Mouse (Mus musculus) embryonic facial prominence, embryonic 10.5 days (tissue): Measurements from ENCODE around the gene Slx1b. TPM values are rescaled to one million over a fixed set of nuclear protein-coding genes. Genes with fewer than 3 reads are reported as not detected.
"Not testable (repeated sequence)": the region's sequence is repeated elsewhere in the genome, so short reads cannot be mapped to it uniquely, and the experiment has no call there.

Experiments used
- DNase-seq: peaks from one replicate; pipeline ENCODE4 v3.0.0-alpha.2; 2017; ENCODE audit warnings: low spot score
- H3K27ac ChIP-seq: fragments of 300-500 bp; sonication (generic); replicated peaks from 2 replicates; pipeline ENCODE4 v1.5.1; 2016; ENCODE audit warnings: mild to moderate bottlenecking
- H3K27me3 ChIP-seq: fragments of 300-500 bp; sonication (generic); replicated peaks from 2 replicates; pipeline ENCODE4 v1.6.1; 2016; ENCODE audit warnings: low read depth, mild to moderate bottlenecking; ENCODE audit not compliant: poor library complexity, severe bottlenecking
- H3K36me3 ChIP-seq: fragments of 300-500 bp; sonication (generic); replicated peaks from 2 replicates; pipeline ENCODE4 v1.6.1; 2016; ENCODE audit warnings: mild to moderate bottlenecking, moderate library complexity
- H3K4me1 ChIP-seq: fragments of 300-500 bp; sonication (generic); 2 replicates; pipeline ENCODE4 v1.6.1; 2016
- H3K4me3 ChIP-seq: fragments of 300-500 bp; sonication (generic); 2 replicates; pipeline ENCODE4 v1.5.1; 2016; ENCODE audit warnings: mild to moderate bottlenecking, moderate library complexity
- H3K9me3 ChIP-seq: fragments of 300-500 bp; sonication (generic); 2 replicates; pipeline ENCODE4 v1.6.1; 2016; ENCODE audit warnings: mild to moderate bottlenecking
- WGBS: fragments of 180-500 bp; shearing (Covaris S2); methylation state at CpG from one replicate; pipeline ENCODE4 v1.1.7; 2016; 5-methylcytosine and 5-hydroxymethylcytosine counted together
- polyA plus RNA-seq: library from polyadenylated mRNA; unstranded; fragments of >200 nt; fragmentation: Nextera tagmentation; extraction: Ambion mirVana; gene quantifications from 2 replicates; pipeline ENCODE4 v1.2.1, GENCODE M21; 2016

Gene Slx1b
- polyA plus RNA-seq, 1 experiment from 2014 or later: 14.4 TPM

DNA sequence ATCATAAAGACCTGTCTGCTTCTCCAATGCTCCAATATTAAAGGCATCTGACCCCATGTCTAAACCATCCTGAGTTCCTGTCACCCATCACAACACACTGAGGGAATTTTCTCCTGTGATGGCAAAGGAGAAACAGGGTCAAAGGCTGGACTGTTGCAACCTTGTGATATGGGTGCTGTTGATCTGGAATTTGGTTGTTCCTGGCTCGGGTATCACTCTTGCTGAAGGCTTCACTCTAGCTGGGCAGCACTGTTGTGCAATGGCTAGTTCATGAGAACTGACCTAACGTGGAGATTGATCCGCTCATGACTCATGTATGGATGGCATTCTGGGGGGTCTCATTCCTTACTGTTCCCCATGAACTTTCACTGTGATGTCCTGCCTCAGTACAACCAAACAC lies 6.6 kb downstream of the Slx1b start:
- 80% methylated on average over 3 of the region's 3 CpGs for WGBS
- Histone ChIP-seq H3K9me3 (no peaks in the 10 kb centered on the region), H3K4me1 (peaks cover 6% of the 10 kb centered on the region; the same call in 1 of the 2 replicates), H3K27me3 (no peaks in the 10 kb centered on the region), H3K27ac (no peak overlapping the region), H3K4me3 (no peak overlapping the region), H3K36me3 (peaks cover 34% of the 10 kb centered on the region)
- DNase-seq: no peak

DNA sequence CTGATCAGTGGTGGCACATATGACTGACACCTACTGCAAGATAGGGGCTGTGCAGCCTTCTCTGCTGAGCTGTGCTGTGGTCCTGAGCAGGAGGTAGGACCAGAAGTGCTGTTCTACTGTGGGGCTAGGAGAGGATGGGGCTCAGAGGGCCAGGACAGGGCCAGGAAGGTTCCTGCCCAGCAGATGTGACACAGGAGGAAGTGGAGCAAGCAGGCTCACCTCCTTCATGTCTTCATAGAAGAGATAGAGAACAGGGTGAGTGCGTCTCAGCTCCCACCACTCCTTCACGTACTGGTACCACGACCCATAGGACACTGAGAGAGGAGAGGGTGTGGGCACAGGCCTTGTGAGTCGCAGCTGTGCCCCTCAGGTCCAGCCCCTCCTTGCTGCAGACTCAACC lies 7.4 kb downstream of the Slx1b start:
- WGBS: 88% methylated on average over 4 of the region's 4 CpGs
- not testable (repeated sequence) for H3K27me3 ChIP-seq, H3K9me3 ChIP-seq, H3K4me1 ChIP-seq, DNase-seq, H3K4me3 ChIP-seq, H3K27ac ChIP-seq
- peaks cover 34% of the 10 kb centered on the region for H3K36me3 ChIP-seq

DNA sequence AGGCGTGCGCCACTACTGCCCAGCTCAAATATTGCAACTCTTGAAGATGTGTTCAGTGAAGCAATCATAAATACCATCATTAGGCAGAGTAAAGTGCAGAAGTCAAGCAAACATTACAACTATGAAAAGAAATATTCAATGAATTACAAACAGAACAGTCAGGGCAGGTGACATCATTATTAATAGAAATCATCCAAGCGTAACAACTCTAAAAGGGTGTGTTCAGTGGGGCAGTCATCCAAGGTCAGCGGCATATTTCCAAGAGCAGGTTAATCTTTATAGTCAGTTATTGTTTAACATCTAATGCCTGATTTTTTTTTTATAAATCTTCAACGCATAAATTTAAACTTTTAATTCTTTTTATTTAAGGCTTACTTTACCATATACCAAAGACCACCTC lies 14.4 kb downstream of the Slx1b start:
- WGBS: 97% methylated on average over 5 of the region's 5 CpGs

DNA sequence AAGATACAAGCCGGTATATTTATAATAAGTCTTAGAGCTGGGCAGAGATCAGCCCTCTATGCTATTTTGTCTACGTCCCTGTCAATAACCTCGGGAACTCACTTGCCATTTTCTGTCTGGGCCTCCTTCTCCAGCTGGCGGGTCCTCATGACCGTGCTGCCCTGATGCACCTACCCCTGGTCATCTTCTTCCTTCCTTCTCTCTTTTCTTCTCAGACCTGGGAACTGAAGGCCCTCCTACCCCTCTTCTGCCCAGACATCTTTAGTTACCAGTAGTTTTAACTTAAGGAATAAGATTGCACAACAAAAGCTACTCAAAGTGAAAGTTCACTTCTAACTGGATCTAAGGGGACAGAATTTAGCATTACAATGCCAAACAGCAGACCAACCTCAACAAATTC lies 15.9 kb downstream of the Slx1b start:
- H3K27me3 ChIP-seq: no peaks in the 10 kb centered on the region
- DNase-seq: no peak
- no peaks in the 10 kb centered on the region for H3K4me1 ChIP-seq
- H3K9me3 ChIP-seq: no peaks in the 10 kb centered on the region
- H3K4me3 ChIP-seq: no peak overlapping the region
- no peak overlapping the region for H3K27ac ChIP-seq
- peaks cover 40% of the 10 kb centered on the region for H3K36me3 ChIP-seq
- WGBS: 91% methylated on average over 5 of the region's 5 CpGs

More for the DNA sequence above, 14.4 kb downstream of the Slx1b start:
- Histone ChIP-seq H3K36me3 (peaks cover 27% of the 10 kb centered on the region), H3K4me1 (no peaks in the 10 kb centered on the region), H3K4me3 (no peak overlapping the region), H3K27ac (no peak overlapping the region), H3K9me3 (no peaks in the 10 kb centered on the region), H3K27me3 (no peaks in the 10 kb centered on the region)
- DNase-seq: no peak

DNA sequence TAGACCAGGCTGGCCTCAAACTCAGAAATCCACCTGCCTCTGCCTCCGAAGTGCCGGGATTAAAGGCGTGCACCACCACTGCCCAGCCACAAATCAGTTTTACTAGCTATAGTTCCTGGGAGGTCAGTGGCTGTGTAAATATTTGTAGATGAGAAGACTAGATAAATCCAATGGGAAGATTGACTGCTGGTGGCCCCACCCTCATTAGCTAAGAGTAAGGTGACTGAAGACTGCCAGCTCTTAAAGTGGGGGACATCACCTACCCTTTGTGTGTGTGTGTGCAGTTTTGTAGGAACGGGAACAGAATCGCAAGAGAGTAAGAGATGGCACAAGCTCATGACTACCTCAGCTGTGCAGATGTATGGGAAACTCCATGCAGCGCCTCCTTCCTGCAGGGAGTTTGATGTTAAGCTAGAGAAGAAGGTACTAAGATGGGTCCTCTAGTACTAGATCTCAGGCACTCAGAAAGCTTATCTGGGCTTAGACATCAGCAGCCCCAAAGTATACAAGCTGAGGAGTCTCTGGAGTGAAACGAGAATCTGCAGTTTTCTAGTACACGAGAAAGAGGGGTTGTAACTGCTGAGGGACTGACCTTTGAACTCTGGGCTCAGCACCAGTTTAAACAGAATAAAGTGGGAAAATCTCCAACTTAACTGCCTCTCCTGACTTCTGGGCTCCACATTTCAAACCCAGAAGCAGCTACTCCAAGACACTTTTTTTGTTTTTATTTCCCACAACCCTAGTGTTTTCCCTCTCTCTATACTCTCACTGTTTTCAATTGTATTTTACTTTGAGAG lies 16.8 kb downstream of the Slx1b start:
- WGBS: 83% methylated on average over 8 of the region's 8 CpGs
- Histone ChIP-seq H3K4me1 (no peaks in the 10 kb centered on the region), H3K36me3 (peaks cover 49% of the 10 kb centered on the region), H3K9me3 (no peaks in the 10 kb centered on the region), H3K4me3 (no peak overlapping the region), H3K27ac (no peak overlapping the region), H3K27me3 (no peaks in the 10 kb centered on the region)
- no peak for DNase-seq

DNA sequence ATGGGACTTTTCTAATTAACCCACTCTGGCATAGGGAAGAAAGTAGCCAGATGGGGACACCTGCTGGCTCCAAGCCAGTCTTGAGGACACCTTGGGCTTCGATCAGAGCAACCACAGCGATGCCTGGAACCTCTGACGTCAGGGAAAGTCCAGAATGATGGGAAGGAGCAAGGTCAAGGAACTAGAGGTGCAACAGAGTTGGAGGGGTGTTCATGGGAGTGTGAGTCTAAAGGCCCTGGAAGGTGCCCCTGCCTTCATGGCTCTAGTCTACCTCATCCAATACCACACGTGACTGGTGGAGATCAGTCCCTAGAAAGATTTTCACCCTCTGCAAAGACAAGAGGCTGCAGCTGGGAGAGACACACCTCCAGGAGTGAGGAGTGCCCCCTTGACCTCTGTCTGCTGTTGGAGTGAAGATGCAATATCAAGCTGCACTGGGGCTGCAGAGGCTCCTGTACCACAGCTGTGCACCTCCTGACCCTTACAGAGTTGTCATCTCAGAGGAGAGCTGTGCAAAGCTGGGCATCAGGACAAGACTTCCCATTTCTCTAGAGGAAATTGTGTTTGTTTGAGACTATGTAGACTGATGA lies 18.9 kb downstream of the Slx1b start:
- Histone ChIP-seq H3K27me3 (no peaks in the 10 kb centered on the region), H3K4me1 (no peaks in the 10 kb centered on the region), H3K4me3 (no peak overlapping the region), H3K9me3 (no peaks in the 10 kb centered on the region), H3K27ac (no peak overlapping the region), H3K36me3 (peaks cover 67% of the 10 kb centered on the region)
- DNase-seq: no peak
- WGBS: 88% methylated on average over 4 of the region's 4 CpGs

DNA sequence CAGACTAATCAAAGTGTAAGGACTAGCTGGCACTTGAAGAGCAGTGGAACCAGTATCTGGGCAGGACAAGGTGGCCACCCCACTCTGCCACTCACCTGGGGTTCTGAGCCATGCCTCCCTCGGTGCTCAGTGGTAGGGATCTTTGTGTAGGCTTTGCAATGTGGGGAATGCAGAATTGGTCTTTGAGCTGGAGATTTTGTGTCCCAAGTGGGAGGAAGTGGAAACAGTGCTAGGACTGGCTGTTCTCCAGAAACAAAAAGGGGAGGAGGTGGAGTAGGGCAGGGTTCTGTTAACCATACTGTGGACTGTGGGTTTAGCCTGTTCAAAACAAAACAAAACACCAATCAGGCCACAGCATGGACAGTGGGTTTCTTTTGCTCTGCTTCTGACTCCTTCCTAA lies 19.4 kb downstream of the Slx1b start, which contains the start of gene Sult1a1:
Gene Sult1a1, minus strand, starts transcription at position 226 of the 400 bp plus-strand sequence.
- WGBS: 79% methylated on average over 1 of the region's 1 CpGs
- peaks cover 73% of the 10 kb centered on the region for H3K36me3 ChIP-seq

DNA sequence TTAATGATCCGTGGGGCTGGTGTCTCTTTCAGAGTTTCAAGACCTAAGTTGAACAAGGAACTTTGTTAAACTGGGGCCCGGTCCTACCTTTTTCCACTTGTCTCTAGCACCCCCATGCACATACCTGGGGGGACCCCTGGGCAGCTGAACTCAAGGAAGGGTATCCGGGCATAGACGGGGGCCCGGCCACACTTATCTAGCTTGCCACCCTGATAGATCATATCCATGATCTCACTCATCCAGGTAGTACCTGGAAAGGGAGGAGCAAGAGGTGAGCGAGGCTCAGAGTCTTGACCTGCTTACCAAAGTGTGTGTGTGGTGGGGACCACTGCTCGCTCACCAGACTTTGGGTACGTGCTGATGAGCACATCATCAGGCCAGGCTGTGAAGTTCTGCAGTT lies 20.5 kb downstream of the Slx1b start:
- no peak overlapping the region for H3K4me3 ChIP-seq
- H3K9me3 ChIP-seq: no peaks in the 10 kb centered on the region
- no peak overlapping the region for H3K27ac ChIP-seq
- H3K36me3 ChIP-seq: peaks cover 76% of the 10 kb centered on the region
- no peak for DNase-seq
- no peaks in the 10 kb centered on the region for H3K4me1 ChIP-seq
- no peaks in the 10 kb centered on the region for H3K27me3 ChIP-seq
- WGBS: 93% methylated on average over 8 of the region's 8 CpGs

More for the DNA sequence above, 19.4 kb downstream of the Slx1b start, which contains the start of gene Sult1a1:
- no peaks in the 10 kb centered on the region for H3K4me1 ChIP-seq
- no peak for DNase-seq
- H3K27me3 ChIP-seq: no peaks in the 10 kb centered on the region
- H3K27ac ChIP-seq: no peak within 1 kb of the TSS
- H3K4me3 ChIP-seq: no peak within 1 kb of the TSS
- H3K9me3 ChIP-seq: no peaks in the 10 kb centered on the region

DNA sequence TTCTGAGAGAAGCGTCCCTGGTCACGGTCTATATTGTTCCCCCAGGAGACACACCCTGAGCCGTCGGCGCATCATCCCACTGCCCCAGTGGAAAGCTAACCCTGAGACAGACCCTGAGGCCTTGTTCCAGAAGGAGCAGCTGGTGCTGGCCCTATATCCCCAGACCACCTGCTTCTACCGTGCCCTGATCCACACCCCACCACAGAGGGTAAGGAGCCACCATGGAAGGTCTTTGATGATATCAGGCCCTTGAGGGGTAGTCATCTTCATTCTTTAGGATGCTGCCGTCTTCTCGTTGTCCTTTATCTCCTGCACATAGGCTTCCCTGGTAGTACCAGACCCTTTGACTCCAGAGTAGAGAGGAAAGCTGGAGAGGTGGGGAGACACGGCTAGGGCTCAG lies 23.5 kb downstream of the Slx1b start:
- Histone ChIP-seq H3K27me3 (no peaks in the 10 kb centered on the region), H3K4me3 (no peak overlapping the region), H3K4me1 (no peaks in the 10 kb centered on the region), H3K27ac (no peak overlapping the region), H3K36me3 (peaks cover 84% of the 10 kb centered on the region), H3K9me3 (no peaks in the 10 kb centered on the region)
- 92% methylated on average over 9 of the region's 9 CpGs for WGBS
- DNase-seq: no peak

DNA sequence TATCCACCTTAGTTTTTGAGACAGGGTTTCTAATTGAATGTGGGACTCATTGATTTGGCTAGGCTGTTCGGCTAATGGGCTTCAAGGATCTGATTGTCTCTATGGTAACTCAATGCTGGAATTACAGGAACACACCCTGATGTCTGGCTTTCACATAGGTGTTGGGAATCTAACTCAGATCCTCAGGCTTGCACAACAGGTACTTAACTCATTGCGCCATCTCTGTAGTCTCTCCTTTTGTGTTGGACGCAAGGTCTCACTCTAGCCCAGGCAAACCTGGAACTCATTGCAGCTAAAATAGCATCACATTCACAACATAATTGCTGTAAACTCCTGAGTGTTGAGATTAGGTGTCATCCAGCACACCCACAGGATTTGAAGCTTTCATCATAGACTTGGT lies 25.4 kb downstream of the Slx1b start:
- no peaks in the 10 kb centered on the region for H3K4me1 ChIP-seq
- H3K27me3 ChIP-seq: no peaks in the 10 kb centered on the region
- H3K9me3 ChIP-seq: no peaks in the 10 kb centered on the region
- 95% methylated on average over 3 of the region's 3 CpGs for WGBS
- DNase-seq: no peak
- H3K36me3 ChIP-seq: peaks cover 85% of the 10 kb centered on the region
- no peak overlapping the region for H3K4me3 ChIP-seq
- H3K27ac ChIP-seq: no peak overlapping the region

DNA sequence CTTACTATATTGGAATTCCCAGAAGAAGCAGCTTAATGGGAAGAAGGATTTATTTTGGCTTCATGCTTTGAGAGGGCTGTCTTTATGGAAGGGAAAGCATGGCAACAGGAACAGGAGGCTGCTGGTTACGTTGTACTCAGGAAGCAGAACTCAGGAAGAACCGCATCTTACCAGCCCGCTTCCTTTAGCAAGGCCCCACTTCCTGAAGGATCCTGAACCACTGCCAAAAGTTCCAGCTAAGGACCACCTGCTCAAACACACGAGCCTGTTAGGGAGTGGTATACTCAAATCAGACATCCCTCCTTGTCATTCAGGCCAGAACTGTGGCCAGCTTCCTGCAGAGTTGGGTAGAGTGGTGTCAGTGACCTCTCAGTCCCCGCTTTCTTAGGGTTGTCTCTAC lies 27.1 kb downstream of the Slx1b start:
- 86% methylated on average over 5 of the region's 5 CpGs for WGBS
- peaks cover 87% of the 10 kb centered on the region for H3K36me3 ChIP-seq

DNA sequence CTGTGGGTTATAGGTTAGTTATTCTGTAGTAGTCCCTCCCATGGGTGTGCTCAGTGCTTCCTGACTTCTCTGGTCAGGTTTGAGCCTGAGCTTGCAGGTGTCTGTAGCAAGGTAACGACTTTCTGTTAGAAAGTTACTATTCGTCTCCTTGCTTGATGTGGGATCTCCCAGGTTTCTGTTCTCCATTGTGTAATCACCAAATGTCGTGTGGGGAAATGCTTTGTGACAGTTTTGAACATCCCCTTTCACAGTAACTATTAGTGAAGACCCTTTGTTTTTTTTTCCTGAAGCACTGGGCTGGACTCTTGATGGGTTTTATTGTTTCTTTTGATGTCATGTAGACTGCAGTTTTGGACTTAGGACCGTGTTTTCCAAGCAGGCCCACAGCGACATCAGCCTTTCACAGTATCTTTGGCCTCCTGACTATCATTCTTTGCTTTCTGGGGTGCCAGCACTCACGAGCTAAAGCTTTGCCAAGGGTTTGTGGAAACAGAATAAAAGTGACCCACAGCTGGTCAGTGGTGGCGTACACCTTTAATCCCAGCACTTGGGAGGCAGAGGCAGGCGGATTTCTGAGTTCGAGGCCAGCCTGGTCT lies 28.0 kb downstream of the Slx1b start:
- Histone ChIP-seq H3K4me1 (0 out of 2 replicates have a peak, but pooled peaks cover 3% of the 10 kb centered on the region), H3K27me3 (no peaks in the 10 kb centered on the region), H3K36me3 (peaks cover 85% of the 10 kb centered on the region), H3K9me3 (no peaks in the 10 kb centered on the region), H3K27ac (no peak overlapping the region), H3K4me3 (no peak overlapping the region)
- 89% methylated on average over 9 of the region's 9 CpGs for WGBS
- no peak for DNase-seq

More for the DNA sequence above, 27.1 kb downstream of the Slx1b start:
- Histone ChIP-seq H3K4me1 (0 out of 2 replicates have a peak, but pooled peaks cover 3% of the 10 kb centered on the region), H3K9me3 (no peaks in the 10 kb centered on the region), H3K27me3 (no peaks in the 10 kb centered on the region), H3K4me3 (no peak overlapping the region), H3K27ac (no peak overlapping the region)
- no peak for DNase-seq

DNA sequence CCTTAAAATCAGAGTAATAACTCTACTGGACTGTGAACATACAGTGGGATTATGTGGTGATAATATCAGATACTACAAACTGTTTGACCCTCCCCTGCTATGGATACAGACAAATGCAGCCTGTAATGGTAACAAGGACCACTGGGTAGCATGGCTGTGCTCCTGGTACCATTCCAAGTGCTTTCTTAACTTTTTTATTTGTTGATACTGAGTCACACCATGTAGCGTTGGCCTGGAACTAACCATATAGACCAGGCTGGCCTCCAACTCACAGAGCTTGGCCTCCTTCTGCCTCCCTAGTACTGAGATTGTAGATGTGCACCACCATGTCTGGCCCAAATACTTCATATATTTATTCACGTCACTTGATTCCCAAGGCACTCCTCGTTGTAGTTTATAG lies 30.3 kb downstream of the Slx1b start:
- H3K36me3 ChIP-seq: peaks cover 77% of the 10 kb centered on the region
- no peak overlapping the region for H3K4me3 ChIP-seq
- 94% methylated on average over 3 of the region's 3 CpGs for WGBS
- no peak overlapping the region for H3K27ac ChIP-seq
- H3K4me1 ChIP-seq: 0 out of 2 replicates have a peak, but pooled peaks cover 3% of the 10 kb centered on the region
- no peak for DNase-seq
- H3K9me3 ChIP-seq: no peaks in the 10 kb centered on the region
- no peaks in the 10 kb centered on the region for H3K27me3 ChIP-seq
